Mouse (Mus musculus) CH12.LX (cell line): Measurements from ENCODE around the gene Cyp1b1. TPM values are rescaled to one million over a fixed set of nuclear protein-coding genes. Genes with fewer than 3 reads are reported as not detected.

ENCODE experiments used
- DNase-seq: peaks from one replicate; pipeline ENCODE4 v3.0.0-alpha.2; 2013; ENCODE audit errors: extremely low read depth
- H3K27ac ChIP-seq: 2 replicates; pipeline ENCODE4 v1.5.1; 2012; ENCODE audit warnings: low read depth, mild to moderate bottlenecking, control low read depth, moderate library complexity; ENCODE audit not compliant: insufficient read depth
- H3K27me3 ChIP-seq: replicated peaks from 2 replicates; pipeline ENCODE3; 2012; ENCODE audit warnings: inconsistent platforms
- H3K36me3 ChIP-seq, 2 experiments: replicated peaks in 1 of 2; 2 replicates each; pipeline versions ENCODE3 to v1.6.1; 2012; ENCODE audit warnings: inconsistent platforms in 1 of 2, low read length in 1 of 2, mild to moderate bottlenecking in 1 of 2, mixed read lengths in 1 of 2, moderate library complexity in 1 of 2; ENCODE audit not compliant: control insufficient read depth in 1 of 2, insufficient read depth in 1 of 2
- H3K4me1 ChIP-seq, 2 experiments: 2 replicates each; pipeline ENCODE4 v1.6.1; 2012; ENCODE audit warnings: inconsistent platforms in 1 of 2, moderate library complexity in 1 of 2; ENCODE audit not compliant: insufficient read depth in 2 of 2, control insufficient read depth in 1 of 2
- H3K4me2 ChIP-seq: 2 replicates; pipeline ENCODE4 v1.6.1; 2012; ENCODE audit warnings: low read depth, mild to moderate bottlenecking, control low read depth; ENCODE audit not compliant: poor library complexity, insufficient read depth, severe bottlenecking
- H3K4me3 ChIP-seq, 3 experiments: fragments of 150-350 bp in 1 of 3; sonication (generic) in 1 of 3; replicated peaks in 1 of 3; 2 replicates each; pipeline versions ENCODE3 to v1.5.1; 2011 to 2012; ENCODE audit warnings: low read depth in 2 of 3, low read length in 2 of 3, mild to moderate bottlenecking in 2 of 3, moderate library complexity in 2 of 3, control low read depth in 1 of 3, improper control_type of control experiment in 1 of 3, inconsistent platforms in 1 of 3, mixed read lengths in 1 of 3; ENCODE audit not compliant: poor library complexity in 1 of 3
- H3K79me2 ChIP-seq: replicated peaks from 2 replicates; pipeline ENCODE4 v1.6.1; 2012; ENCODE audit warnings: mild to moderate bottlenecking, moderate library complexity; ENCODE audit not compliant: control insufficient read depth, poor library complexity, insufficient read depth, severe bottlenecking; ENCODE audit errors: extremely low read depth
- H3K9ac ChIP-seq: 2 replicates; pipeline ENCODE4 v1.6.1; 2012; ENCODE audit warnings: low read depth, mild to moderate bottlenecking, control low read depth, moderate library complexity; ENCODE audit not compliant: insufficient read depth
- H3K9me3 ChIP-seq: replicated peaks from 2 replicates; pipeline ENCODE3; 2012; ENCODE audit warnings: low read length, inconsistent platforms, mixed read lengths
- CTCF ChIP-seq, 2 experiments: IDR thresholded peaks in 1 of 2; conservative IDR thresholded peaks in 1 of 2; 2 replicates each; pipeline ENCODE4 v1.5.1; 2011 to 2012; ENCODE audit warnings: low read depth in 2 of 2, low read length in 2 of 2, improper control_type of control experiment in 1 of 2, inconsistent platforms in 1 of 2, mild to moderate bottlenecking in 1 of 2, moderate library complexity in 1 of 2
- E2F4 ChIP-seq: IDR thresholded peaks from 2 replicates; pipeline ENCODE4 v1.6.1; 2011; ENCODE audit warnings: low read depth, low read length, improper control_type of control experiment; ENCODE audit not compliant: insufficient replicate concordance
- EP300 ChIP-seq: IDR thresholded peaks from 2 replicates; pipeline ENCODE4 v1.6.1; 2011; ENCODE audit warnings: low read length, improper control_type of control experiment
- HCFC1 ChIP-seq: IDR thresholded peaks from 2 replicates; pipeline ENCODE4 v1.6.1; 2012; ENCODE audit warnings: low read depth, mild to moderate bottlenecking, inconsistent platforms, low read length, improper control_type of control experiment
- IRF4 ChIP-seq: IDR thresholded peaks from 2 replicates; pipeline ENCODE4 v1.6.1; 2014; ENCODE audit warnings: low read depth, mild to moderate bottlenecking, inconsistent platforms, low read length, improper control_type of control experiment
- KAT2A ChIP-seq: IDR thresholded peaks from 2 replicates; pipeline ENCODE4 v1.6.1; 2012; ENCODE audit warnings: low read length, improper control_type of control experiment, inconsistent platforms; ENCODE audit not compliant: insufficient replicate concordance
- MAFK ChIP-seq: IDR thresholded peaks from 2 replicates; pipeline ENCODE4 v1.6.1; 2011; ENCODE audit warnings: low read length, improper control_type of control experiment; ENCODE audit not compliant: insufficient replicate concordance
- MAX ChIP-seq: IDR thresholded peaks from 2 replicates; pipeline ENCODE4 v1.6.1; 2011; ENCODE audit warnings: low read length, improper control_type of control experiment
- MAZ ChIP-seq: IDR thresholded peaks from 2 replicates; pipeline ENCODE4 v1.6.1; 2012; ENCODE audit warnings: low read depth, mild to moderate bottlenecking, inconsistent platforms, low read length, improper control_type of control experiment, moderate library complexity
- NELFE ChIP-seq: IDR thresholded peaks from 2 replicates; pipeline ENCODE4 v1.6.1; 2011; ENCODE audit warnings: low read depth, low read length, improper control_type of control experiment
- NRF1 ChIP-seq: IDR thresholded peaks from 2 replicates; pipeline ENCODE4 v1.6.1; 2014; ENCODE audit warnings: low read depth, mild to moderate bottlenecking, inconsistent platforms, low read length, improper control_type of control experiment, moderate library complexity
- POLR2A ChIP-seq: IDR thresholded peaks from 2 replicates; pipeline ENCODE4 v1.6.1; 2011; ENCODE audit warnings: low read depth, mild to moderate bottlenecking, improper control_type of control experiment, low read length
- POLR2AphosphoS2 ChIP-seq: IDR thresholded peaks from 2 replicates; pipeline ENCODE4 v1.6.1; 2011; ENCODE audit warnings: low read depth, low read length, improper control_type of control experiment
- RCOR1 ChIP-seq: conservative IDR thresholded peaks from 2 replicates; pipeline ENCODE4 v1.6.1; 2012; ENCODE audit warnings: low read depth, mild to moderate bottlenecking, inconsistent platforms, low read length, improper control_type of control experiment
- TCF12 ChIP-seq: IDR thresholded peaks from 2 replicates; pipeline ENCODE4 v1.6.1; 2014; ENCODE audit warnings: low read depth, mild to moderate bottlenecking, inconsistent platforms, low read length, improper control_type of control experiment
- USF1 ChIP-seq: IDR thresholded peaks from 2 replicates; pipeline ENCODE4 v1.6.1; 2014; ENCODE audit warnings: low read depth, mild to moderate bottlenecking, inconsistent platforms, low read length, improper control_type of control experiment
- USF2 ChIP-seq: conservative IDR thresholded peaks from 2 replicates; pipeline ENCODE4 v1.6.1; 2011; ENCODE audit warnings: low read depth, low read length, improper control_type of control experiment
- ZC3H11A ChIP-seq: IDR thresholded peaks from 2 replicates; pipeline ENCODE4 v1.6.1; 2012; ENCODE audit warnings: low read depth, mild to moderate bottlenecking, inconsistent platforms, low read length, improper control_type of control experiment
- ZNF384 ChIP-seq: IDR thresholded peaks from 2 replicates; pipeline ENCODE4 v1.6.1; 2012; ENCODE audit warnings: low read depth, low read length, improper control_type of control experiment, inconsistent platforms
- dilution Hi-C: fragments of 300-500 bp; cut with MboI; formaldehyde crosslinking; loops from 2 replicates; pipeline ENCODE4 v1.14.3; 2020; ENCODE audit warnings: low sequenced_read_pairs; ENCODE audit not compliant: extremely low pct_unique_long_range_greater_than_20kb, extremely low pct_ligation_motif_present
- in situ Hi-C: fragments of 300-500 bp; cut with MboI; formaldehyde crosslinking; loops from 3 replicates; pipeline ENCODE4 v1.14.3; 2019; ENCODE audit warnings: low sequenced_read_pairs, low pct_ligation_motif_present, low pct_unique_long_range_greater_than_20kb, mixed read lengths
- polyA plus RNA-seq: library from polyadenylated mRNA; unstranded; fragments of >175 nt; gene quantifications from 2 replicates; pipeline ENCODE4 v1.2.1, GENCODE M21; 2012; ENCODE audit warnings: low read depth; ENCODE audit not compliant: insufficient read length
- total RNA-seq, 2 experiments: library from RNA; depleted of rRNA; stranded (reverse); fragments of 300-350 nt in 1 of 2; fragments of >200 nt in 1 of 2; gene quantifications; 2 replicates each; pipeline ENCODE4 v1.2.3; 2012 to 2014

Gene Cyp1b1
- total and polyA plus RNA-seq, 3 experiments = not detected

DNA sequence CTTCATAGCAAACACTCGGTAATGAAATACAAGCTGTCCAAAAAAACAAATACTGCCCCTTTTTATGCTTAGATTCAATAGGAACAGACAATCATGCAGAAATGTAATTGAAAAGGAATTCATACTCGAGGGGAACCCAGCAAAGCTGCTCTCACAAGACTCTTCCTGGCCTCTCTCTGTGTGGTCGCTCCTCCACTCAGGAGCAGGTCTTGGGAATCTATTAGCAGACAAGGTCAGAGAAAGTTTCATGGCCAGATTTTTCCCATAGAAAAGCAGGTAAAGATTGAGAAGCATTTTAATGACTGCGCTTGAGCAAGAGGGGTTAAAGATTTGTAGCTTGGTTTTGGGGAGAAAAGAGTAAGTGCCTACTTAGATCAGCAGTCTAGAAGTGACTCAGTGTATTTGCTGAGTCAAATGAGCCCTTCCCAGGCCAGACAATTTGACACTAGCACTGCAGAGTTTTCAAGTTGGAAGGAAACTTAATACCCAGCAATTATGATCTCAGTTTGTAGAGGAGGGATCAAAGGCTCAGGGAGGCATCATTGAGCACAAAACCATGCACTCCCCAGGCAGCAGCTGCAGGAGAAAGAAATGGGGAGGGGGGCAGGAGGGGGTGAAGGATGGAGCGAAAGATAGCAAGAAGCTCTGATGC lies 24.1 kb upstream of the Cyp1b1 start (continued):
- no peak for TF ChIP-seq USF1
- TF ChIP-seq, all 38 proteins: peak for 5

DNA sequence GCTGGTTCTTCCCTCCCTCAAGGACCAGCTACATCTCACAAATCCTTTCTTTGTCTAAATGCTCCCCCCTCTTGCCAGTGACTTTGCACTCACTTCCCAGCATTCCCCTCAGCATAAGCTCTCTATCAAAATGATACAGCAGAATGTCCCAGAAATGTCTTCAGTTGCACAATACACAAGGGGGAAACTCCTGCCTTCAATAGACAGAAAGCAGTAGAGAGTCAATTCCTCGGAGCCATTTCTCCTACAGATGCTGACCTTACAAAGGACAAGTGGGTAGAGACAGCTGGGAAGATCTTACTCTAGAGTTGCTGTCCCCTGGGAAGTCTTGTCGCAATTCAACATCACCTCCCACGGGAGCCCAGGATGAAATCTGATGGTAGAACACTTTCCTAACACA lies 22.7 kb upstream of the Cyp1b1 start:
- Histone ChIP-seq H3K4me1 (peaks cover 2 to 5% of the 10 kb centered on the region in 2 experiments; a peak in 2 of 4 replicates), H3K27ac (no peak overlapping the region), H3K4me3 (no peak overlapping the region), H3K9me3 (no peaks in the 10 kb centered on the region), H3K36me3 (no peaks in the 10 kb centered on the region), H3K4me2 (no peak overlapping the region), H3K79me2 (no peaks in the 10 kb centered on the region), H3K27me3 (no peaks in the 10 kb centered on the region), H3K9ac (no peak overlapping the region)
- DNase-seq = no peak
- dilution Hi-C loops (no loop called here), in situ Hi-C loops (no loop called here)
- TF ChIP-seq NELFE = no peak
- TF ChIP-seq E2F4 = no peak
- TF ChIP-seq RCOR1 = no peak
- no peak for TF ChIP-seq CTCF (conservative IDR thresholded peaks at IDR 0.05 in 1 of 2, IDR thresholded peaks at IDR 0.05 in 1 of 2; ENCODE audit: low read depth in 2 of 2, low read length in 2 of 2)
- no peak for TF ChIP-seq USF1
- TF ChIP-seq ZNF384 = no peak
- no peak for TF ChIP-seq MAFK
- no peak for TF ChIP-seq HCFC1
- TF ChIP-seq KAT2A = no peak
- no peak for TF ChIP-seq EP300

DNA sequence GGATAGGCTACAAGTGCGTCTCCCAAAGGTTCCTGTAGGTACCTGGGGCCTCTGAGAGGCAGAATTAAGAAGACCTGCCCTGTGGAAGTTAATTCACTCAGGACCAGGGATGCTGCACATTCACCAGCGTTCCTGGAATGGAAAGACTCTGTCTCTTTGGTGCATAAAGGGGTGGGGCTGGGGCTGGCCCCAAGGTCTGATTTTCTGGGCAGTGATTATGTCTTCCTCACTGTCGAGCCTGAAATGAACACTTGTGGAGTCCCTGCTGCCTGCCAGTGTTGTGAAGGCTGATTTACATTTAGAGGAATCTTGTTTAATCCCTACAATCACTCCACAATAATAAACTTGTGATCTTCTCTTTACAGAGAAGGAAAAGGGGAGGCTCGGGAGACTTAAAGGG lies 18.2 kb upstream of the Cyp1b1 start:
- dilution Hi-C loops (no loop called here), in situ Hi-C loops (no loop called here)
- Histone ChIP-seq H3K9me3 (no peaks in the 10 kb centered on the region), H3K79me2 (no peaks in the 10 kb centered on the region), H3K27me3 (no peaks in the 10 kb centered on the region), H3K4me1 (peaks cover 3 to 15% of the 10 kb centered on the region in 2 experiments; a peak in 2 of 4 replicates), H3K4me3 (no peak overlapping the region), H3K4me2 (no peak overlapping the region), H3K9ac (no peak overlapping the region), H3K27ac (no peak overlapping the region), H3K36me3 (no peaks in the 10 kb centered on the region)
- no peak for TF ChIP-seq POLR2A
- no peak for TF ChIP-seq MAZ
- TF ChIP-seq POLR2AphosphoS2 = no peak
- TF ChIP-seq CTCF (conservative IDR thresholded peaks at IDR 0.05 in 1 of 2, IDR thresholded peaks at IDR 0.05 in 1 of 2; ENCODE audit: low read depth in 2 of 2, low read length in 2 of 2) = no peak
- no peak for TF ChIP-seq ZC3H11A
- TF ChIP-seq NRF1 = no peak
- TF ChIP-seq USF1 = no peak
- no peak for TF ChIP-seq MAFK
- no peak for TF ChIP-seq MAX
- TF ChIP-seq IRF4 = no peak
- no peak for TF ChIP-seq TCF12
- no peak for TF ChIP-seq ZNF384
- no peak for TF ChIP-seq USF2
- TF ChIP-seq RCOR1 = no peak
- DNase-seq = no peak
